Mouse (Mus musculus) monocyte, adult 2 months (primary cell): Measurements from ENCODE around the gene Macf1.
"Not testable (repeated sequence)": the region's sequence is repeated elsewhere in the genome, so short reads cannot be mapped to it uniquely, and the experiment has no call there.

Source experiments
- DNase-seq, 2 experiments: peaks; one replicate each; pipeline ENCODE4 v3.0.0; 2022; ENCODE audit warnings: low spot score in 2 of 2, low read depth in 1 of 2

The Macf1 gene

DNA sequence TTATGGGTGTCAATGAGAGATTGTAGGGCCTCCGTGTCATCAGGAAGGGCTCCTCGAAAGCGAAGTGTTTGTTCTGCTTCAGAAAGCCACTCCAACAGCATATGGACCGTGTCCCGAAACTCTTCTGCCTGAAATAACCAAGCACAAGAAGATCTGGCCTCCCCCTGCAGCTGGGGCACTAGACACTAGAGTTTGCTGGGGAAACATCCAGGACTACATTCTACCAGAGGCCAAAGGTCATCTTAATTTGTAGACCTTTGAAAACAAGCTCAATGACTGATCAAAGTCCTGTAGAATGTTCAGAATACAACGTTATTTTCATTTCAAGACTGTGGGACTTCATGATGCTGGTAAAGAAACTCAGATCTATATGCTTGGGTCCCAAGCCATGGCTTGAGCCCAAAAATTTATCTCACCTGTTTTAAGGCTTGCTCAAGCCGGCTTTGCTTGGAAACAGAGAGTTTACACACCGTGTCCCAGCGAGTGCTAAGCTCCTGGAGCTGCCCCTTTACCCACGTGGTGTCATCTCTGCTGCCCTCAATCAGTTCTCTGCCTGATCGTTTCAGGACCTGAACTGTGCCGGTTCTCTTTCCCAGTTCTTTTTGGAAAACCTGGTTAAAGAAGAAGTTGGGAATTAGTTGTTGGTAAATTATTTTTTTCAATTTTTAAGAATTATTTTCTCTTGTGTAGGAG is 309.7 kb downstream of the Macf1 start:
- DNase-seq: no peak

- no peak for DNase-seq
Measured at GRCm38 (mm10) chr4:123363555-123363954, 320.6 kb downstream of the Macf1 start.

DNA sequence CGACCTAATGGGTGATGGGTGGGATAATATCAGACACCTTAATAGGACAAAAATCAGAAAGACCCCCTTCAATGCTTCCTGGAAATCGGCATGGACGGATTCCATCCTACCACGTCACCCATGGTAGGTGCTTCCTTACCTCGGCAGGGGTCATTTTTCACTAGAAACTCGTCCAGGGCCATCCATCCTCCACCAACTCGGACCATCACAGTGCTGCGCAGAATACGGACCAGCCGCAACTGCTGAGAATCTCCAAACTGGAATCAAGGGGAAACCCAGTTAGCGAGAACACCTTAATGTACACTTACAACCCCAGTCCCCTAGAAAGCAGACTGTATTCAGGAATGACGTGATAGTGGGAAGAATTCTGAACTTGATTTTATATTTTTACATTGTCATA is 323.4 kb downstream of the Macf1 start:
- DNase-seq: no peak

- DNase-seq: no peak
Measured at GRCm38 (mm10) chr4:123358613-123359012, 325.5 kb downstream of the Macf1 start.

GRCm38 (mm10) chr4:123355941-123356340 is 328.2 kb downstream of the Macf1 start:
- DNase-seq: no peak

GRCm38 (mm10) chr4:123353271-123353877 is 330.8 kb downstream of the Macf1 start:
- DNase-seq: no peak

DNA sequence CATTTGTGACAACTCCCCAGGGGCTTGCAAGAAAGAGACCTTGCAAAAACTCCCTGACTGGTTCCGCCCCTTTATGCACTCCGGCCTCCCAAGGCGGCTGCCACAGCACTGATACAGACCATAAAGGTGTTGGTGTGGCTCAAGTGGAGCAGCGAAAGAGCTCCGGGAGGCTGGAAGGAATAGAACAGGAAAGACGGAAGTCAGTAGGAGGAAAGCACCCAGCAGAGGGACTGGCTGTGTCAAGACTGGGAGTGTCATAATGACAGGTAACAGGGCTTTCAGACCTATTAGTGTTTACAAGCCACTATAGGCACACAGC is 340.7 kb downstream of the Macf1 start:
- no peak for DNase-seq

DNA sequence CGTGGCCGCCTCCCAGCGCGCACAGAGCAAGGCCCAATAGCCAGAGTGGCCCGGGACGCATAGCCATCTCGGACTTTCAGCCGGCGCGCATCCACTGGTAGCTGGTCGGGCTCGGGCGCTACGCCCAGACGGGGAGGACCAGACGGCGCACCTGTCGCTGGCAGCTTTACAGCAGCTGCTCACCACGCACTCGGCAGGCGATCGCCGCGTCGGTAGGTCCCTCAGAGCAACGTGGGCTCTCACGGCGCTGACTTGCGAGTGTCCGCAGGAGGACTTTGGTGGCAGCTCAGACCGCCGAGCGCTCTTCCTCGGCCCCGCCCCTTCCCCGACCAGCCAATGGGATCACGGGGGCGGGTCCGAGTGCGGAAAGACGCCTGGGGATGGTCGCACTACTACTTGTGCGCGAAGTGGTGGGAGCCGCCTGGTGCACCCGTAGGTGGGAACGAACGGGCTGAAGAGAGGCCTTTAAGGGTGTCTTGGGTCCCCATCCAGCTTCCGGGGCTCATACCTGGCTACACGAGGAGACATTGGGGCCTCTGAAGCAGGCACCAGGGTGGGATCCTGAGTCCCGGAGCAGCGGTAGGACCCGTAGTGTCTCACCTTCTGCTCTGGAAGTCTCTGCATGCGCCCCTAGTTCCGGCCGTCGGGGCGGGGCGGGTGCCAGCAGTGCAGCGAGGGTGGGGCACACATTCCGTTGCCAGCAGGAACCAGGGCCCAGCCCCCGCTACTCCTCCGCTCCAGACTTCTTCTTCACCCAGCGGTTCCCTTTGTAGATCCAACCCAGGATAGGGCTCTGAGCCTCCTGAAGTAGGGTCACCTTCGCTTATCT is 341.3 kb downstream of the Macf1 start, which contains the start of gene Bmp8a:
Gene Bmp8a, minus strand, starts transcription at position 611 of the 829 bp plus-strand sequence.
- DNase-seq: no peak

- DNase-seq: no peak
Measured at GRCm38 (mm10) chr4:123342091-123342641, 342.0 kb downstream of the Macf1 start.

DNA sequence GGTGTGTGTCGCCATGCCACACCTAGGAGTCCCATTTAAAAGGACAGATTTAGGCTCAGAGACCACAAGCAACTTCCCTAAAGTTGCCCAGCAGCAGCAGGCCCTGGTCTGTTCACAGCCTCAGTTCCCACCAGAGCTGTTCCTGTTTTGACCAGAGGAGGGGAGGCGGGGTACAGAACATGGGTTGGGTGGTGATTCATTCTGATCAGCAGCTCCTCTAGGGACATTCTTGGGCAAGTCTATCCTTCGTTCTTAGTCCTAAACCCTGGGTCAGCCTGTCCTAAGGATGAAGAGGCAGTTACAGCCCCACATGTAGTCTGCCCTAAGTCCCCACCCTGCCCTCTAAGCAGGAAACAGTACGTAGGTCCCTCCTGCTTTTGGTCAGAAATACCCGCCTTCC is 343.9 kb downstream of the Macf1 start:
- DNase-seq: no peak

GRCm38 (mm10) chr4:123337693-123338092 is 346.5 kb downstream of the Macf1 start:
- DNase-seq: no peak

DNA sequence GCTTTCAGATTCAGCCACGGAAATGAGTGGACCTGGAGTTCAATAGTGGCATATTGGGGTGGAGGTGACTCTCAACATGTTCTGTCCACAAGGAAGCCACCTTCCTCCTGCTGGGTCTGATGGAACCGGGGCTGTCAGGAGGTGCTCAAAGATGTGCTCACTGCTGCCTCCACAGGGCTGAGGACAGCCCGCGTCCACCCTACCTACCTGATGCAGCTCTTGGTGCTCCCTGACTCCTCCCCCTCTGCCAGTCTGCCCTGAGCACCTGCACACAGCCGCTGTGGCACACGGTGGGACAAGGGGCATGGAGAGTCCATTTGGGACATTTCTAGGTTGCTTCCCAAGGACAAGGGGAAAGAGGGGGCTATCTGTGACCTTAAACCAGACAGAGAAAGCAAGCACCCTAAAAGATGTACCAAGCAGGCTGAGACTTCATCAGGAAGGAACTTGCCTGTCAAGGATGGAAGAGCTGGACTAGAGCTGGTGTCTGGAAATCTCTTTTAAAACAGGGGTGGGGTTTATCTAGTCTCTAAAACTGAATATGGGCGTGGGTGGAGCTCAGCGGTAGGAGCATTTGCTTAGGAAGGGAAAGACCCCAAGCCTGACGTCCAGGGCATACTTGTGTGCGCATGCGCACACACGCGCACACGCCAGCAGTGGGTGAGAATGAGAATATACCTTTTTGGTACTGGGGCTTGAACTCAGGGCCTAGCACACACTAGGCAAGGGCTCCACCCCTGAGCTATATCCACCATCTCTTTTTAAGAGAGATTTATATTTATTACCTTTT is 348.2 kb downstream of the Macf1 start:
- DNase-seq: no peak

GRCm38 (mm10) chr4:123335244-123335643 is 348.9 kb downstream of the Macf1 start:
- not testable (repeated sequence) for DNase-seq

- no peak for DNase-seq
Measured at GRCm38 (mm10) chr4:123334177-123334576, 350.0 kb downstream of the Macf1 start.

DNA sequence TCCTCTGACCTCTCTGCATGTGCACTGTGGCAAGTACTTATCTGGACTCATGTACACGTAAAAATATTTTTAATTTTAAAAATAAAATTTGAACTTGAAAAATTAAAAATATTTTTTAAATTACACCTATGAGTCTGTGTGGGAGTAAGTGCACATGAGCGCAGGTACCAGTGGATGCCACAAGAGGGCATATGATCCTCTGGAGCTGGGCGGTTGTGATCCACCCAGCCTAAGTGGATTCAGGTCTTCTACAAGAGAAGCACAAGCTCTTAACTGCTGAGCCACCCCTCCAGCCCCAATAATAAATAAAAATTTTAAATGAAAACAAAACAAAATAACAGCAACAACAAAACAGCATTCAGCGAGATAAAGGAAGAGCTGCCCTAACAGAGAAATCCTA is 351.0 kb downstream of the Macf1 start:
- no peak for DNase-seq

GRCm38 (mm10) chr4:123331961-123332360 is 352.2 kb downstream of the Macf1 start:
- DNase-seq: not testable (repeated sequence)

DNA sequence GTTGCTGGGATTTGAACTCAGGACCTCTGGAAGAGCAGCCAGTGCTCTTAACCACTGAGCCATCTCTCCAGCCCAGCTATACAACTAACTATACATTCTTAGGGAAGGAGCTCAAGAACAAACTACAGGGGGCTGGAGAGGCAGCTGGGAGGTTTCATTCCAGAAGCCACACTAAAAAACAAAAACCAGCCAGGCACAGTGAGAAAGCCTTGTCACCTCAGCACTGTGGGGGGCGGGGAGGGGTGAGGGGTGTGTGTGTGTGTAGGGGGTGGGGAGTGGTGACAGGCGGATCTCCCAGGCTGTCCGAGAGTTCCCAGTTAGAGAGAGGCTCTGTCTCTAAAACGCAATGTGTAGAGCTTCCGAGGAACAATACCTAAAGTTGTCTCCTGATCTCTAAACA is 352.8 kb downstream of the Macf1 start:
- no peak for DNase-seq

DNA sequence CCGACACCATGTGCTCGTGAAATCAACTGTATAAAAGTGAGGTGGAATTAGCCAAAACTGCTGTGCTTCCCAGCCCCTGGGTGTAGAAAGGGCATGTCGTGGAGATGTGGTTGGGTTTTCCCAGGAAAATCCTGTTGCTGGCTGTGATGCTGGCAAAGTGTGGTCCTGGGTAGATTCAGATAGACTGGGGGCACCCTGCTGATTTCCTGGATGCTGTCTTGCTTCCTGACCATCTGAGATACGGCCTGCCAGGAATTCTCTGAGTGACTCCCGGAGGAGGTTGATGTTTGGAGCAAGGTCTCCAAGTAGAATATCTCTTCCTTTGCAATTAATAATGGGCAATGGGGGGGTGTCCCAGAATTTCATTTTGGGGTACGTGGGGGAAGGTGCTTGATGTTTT is 355.2 kb downstream of the Macf1 start:
- no peak for DNase-seq

DNA sequence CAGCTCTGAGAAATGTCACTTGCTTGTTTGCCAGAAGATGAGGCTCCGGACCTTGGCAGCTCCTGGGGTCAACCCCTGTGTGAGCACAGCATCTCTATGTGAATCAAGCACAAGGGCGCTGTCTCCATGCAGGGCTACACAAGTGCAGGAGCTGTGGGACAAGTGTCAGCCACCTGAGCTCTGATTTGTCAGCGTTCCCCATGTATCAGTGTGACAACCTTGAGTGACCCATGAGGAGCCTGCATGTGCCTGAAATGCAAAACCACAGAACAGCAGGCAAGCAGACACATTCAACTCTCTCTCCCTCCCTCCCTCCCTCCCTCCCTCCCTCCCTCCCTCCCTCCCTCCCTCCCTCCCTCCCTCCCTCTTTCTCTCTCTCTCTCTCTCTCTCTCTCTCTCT is 356.5 kb downstream of the Macf1 start:
- DNase-seq: no peak

- no peak for DNase-seq
Measured at GRCm38 (mm10) chr4:123326087-123326486, 358.1 kb downstream of the Macf1 start.

GRCm38 (mm10) chr4:123323534-123323933 is 360.6 kb downstream of the Macf1 start, which contains the start of gene Oxct2a:
Gene Oxct2a (minus strand): TSS chr4:123323634.
- no peak for DNase-seq
